Mouse (Mus musculus): ENCODE measurements around the gene Vegfc.

Gene Vegfc

GRCm38 (mm10) chr8:54185927-54186326 is 108.5 kb downstream of the Vegfc start:
- no peak for DNase-seq (ENCODE audit: low spot score)

- no peak for DNase-seq (ENCODE audit: low spot score)
These were observed 138.8 kb downstream of the Vegfc start for GRCm38 (mm10) chr8:54216250-54216649.

GRCm38 (mm10) chr8:54228801-54229204 is 151.4 kb downstream of the Vegfc start:
- no peak for DNase-seq (ENCODE audit: low spot score)

- no peak for DNase-seq (ENCODE audit: low spot score)
These were observed 153.2 kb downstream of the Vegfc start for GRCm38 (mm10) chr8:54230638-54231037.

GRCm38 (mm10) chr8:54233316-54233715 is 155.9 kb downstream of the Vegfc start:
- DNase-seq (ENCODE audit: low spot score), result no peak
